Mouse (Mus musculus): ENCODE data around the gene Ints13. TPM values are rescaled to one million over a fixed set of nuclear protein-coding genes. Genes with fewer than 3 reads are reported as not detected.

The Ints13 gene
- polyA plus RNA-seq, 1 experiment from 2014 or later, result 41.1 TPM

Other genes with a start within 250 kb of the Ints13 start
- gene Itpr2, start 75.6 kb downstream of the Ints13 start, polyA plus RNA-seq (2015; fragmentation: Nextera tagmentation; extraction: Ambion mirVana), result 9.1 and 9.6 TPM in 2 replicates
- gene Fgfr1op2, start 632 bp downstream of the Ints13 start, polyA plus RNA-seq (2015; fragmentation: Nextera tagmentation; extraction: Ambion mirVana), result 38.0 and 41.5 TPM in 2 replicates
- 111 and 117 TPM in 2 replicates for gene Med21, start 64.7 kb upstream of the Ints13 start, polyA plus RNA-seq (2015; fragmentation: Nextera tagmentation; extraction: Ambion mirVana)
- gene Tm7sf3, start 65.0 kb upstream of the Ints13 start, polyA plus RNA-seq (2015; fragmentation: Nextera tagmentation; extraction: Ambion mirVana), result 33.4 and 35.5 TPM in 2 replicates
- 13.9 and 15.0 TPM in 2 replicates for gene Stk38l, start 147.2 kb upstream of the Ints13 start, polyA plus RNA-seq (2015; fragmentation: Nextera tagmentation; extraction: Ambion mirVana)
- 3.3 and 4.6 TPM in 2 replicates for gene Arntl2, start 218.2 kb upstream of the Ints13 start, polyA plus RNA-seq (2015; fragmentation: Nextera tagmentation; extraction: Ambion mirVana)

Data from hindbrain, embryonic 16.5 days (tissue).